Mouse (Mus musculus) liver, adult 2 months (tissue): ENCODE data around the gene Rnf43. TPM values are rescaled to one million over a fixed set of nuclear protein-coding genes. Genes with fewer than 3 reads are reported as not detected.
A peak's percentile ranks its signal among the peaks of the same experiment; 100 is the strongest.

Experiments used
- DNase-seq: peaks from one replicate; pipeline ENCODE4 v3.0.0-alpha.2; 2011; ENCODE audit warnings: low read depth, low spot score; ENCODE audit errors: extremely low read depth
- H3K27ac ChIP-seq: fragments of 200-500 bp; replicated peaks from 2 replicates; pipeline ENCODE4 v1.5.1; 2012; ENCODE audit warnings: low read depth, mild to moderate bottlenecking, control low read depth, inconsistent platforms, low read length; ENCODE audit not compliant: insufficient read depth
- H3K27me3 ChIP-seq: fragments of 200-500 bp; 2 replicates; pipeline ENCODE4 v1.6.1; 2012; ENCODE audit warnings: mild to moderate bottlenecking, moderate library complexity, low read length, inconsistent platforms; ENCODE audit not compliant: control insufficient read depth, insufficient read depth
- H3K36me3 ChIP-seq: fragments of 200-500 bp; 2 replicates; pipeline ENCODE4 v1.6.1; 2012; ENCODE audit warnings: low read length, inconsistent platforms; ENCODE audit not compliant: control insufficient read depth, insufficient read depth
- H3K4me1 ChIP-seq: fragments of 200-500 bp; 2 replicates; pipeline ENCODE4 v1.6.1; 2011; ENCODE audit warnings: low read length; ENCODE audit not compliant: control insufficient read depth, insufficient read depth
- H3K4me3 ChIP-seq: fragments of 200-500 bp; 2 replicates; pipeline ENCODE4 v1.5.1; 2011; ENCODE audit warnings: low read depth, mild to moderate bottlenecking, control low read depth, low read length, moderate library complexity; ENCODE audit not compliant: insufficient read depth
- H3K79me2 ChIP-seq: fragments of 200-500 bp; 2 replicates; pipeline ENCODE4 v1.6.1; 2012; ENCODE audit warnings: inconsistent platforms, mild to moderate bottlenecking, low read length, moderate library complexity; ENCODE audit not compliant: control insufficient read depth, insufficient read depth
- H3K9ac ChIP-seq: fragments of 200-500 bp; 2 replicates; pipeline ENCODE4 v1.6.1; 2012; ENCODE audit warnings: low read depth, mild to moderate bottlenecking, control low read depth, inconsistent platforms, low read length
- CTCF ChIP-seq: fragments of 200-500 bp; IDR thresholded peaks from 2 replicates; pipeline ENCODE4 v1.5.1; 2011; ENCODE audit warnings: low read depth, low read length, control low read depth
- POLR2A ChIP-seq: fragments of 200-500 bp; IDR thresholded peaks from 2 replicates; pipeline ENCODE4 v1.6.1; 2011; ENCODE audit warnings: low read length, control low read depth; ENCODE audit not compliant: insufficient read depth; ENCODE audit errors: extremely low read depth
- WGBS: fragments of 180-500 bp; shearing (Covaris S2); methylation state at CpG from one replicate; pipeline ENCODE4 v1.1.7; 2018; 5-methylcytosine and 5-hydroxymethylcytosine counted together
- polyA plus RNA-seq: library from polyadenylated mRNA; depleted of rRNA; stranded (reverse); fragments of >200 nt; gene quantifications from 2 replicates; pipeline ENCODE4 v1.2.3, GENCODE M21; 2012
- total RNA-seq: library from RNA; depleted of rRNA; stranded (reverse); fragments of >200 nt; gene quantifications from 2 replicates; pipeline ENCODE4 v1.2.3, GENCODE M21; 2014

Gene Rnf43
- total and polyA plus RNA-seq, 2 experiments: 14.1 to 19.5 TPM

DNA sequence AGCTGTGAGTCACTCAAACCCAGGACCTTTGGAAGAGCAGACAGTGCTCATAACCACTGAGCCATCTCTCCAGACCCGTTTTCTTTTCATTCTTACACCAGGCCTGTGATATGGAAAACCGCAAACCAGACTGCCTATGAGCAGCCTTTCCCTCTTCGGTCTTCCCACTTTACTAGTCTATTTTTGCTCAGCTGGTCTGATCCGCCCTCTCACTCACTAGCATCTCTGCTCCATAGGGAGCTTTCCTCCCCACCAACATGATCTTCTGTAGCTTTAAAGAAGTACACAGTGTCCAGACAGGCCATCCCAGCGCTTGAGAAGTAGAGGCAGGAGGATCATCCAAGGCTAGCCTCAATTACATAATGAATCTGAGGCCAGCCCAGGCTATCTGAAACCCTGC is 46.5 kb downstream of the Rnf43 start:
- no peak for DNase-seq
- Histone ChIP-seq H3K4me1 (peaks cover 13% of the 10 kb centered on the region), H3K9ac (no peak overlapping the region), H3K27ac (peak overlapping the region; percentile 18; the same call in 1 of the 2 replicates), H3K79me2 (peaks cover 20% of the 10 kb centered on the region; the same call in 1 of the 2 replicates), H3K4me3 (no peak overlapping the region), H3K27me3 (no peaks in the 10 kb centered on the region), H3K36me3 (no peaks in the 10 kb centered on the region)
- no peak for TF ChIP-seq CTCF
- no peak for TF ChIP-seq POLR2A
- 76% methylated on average over 5 of the region's 5 CpGs for WGBS

DNA sequence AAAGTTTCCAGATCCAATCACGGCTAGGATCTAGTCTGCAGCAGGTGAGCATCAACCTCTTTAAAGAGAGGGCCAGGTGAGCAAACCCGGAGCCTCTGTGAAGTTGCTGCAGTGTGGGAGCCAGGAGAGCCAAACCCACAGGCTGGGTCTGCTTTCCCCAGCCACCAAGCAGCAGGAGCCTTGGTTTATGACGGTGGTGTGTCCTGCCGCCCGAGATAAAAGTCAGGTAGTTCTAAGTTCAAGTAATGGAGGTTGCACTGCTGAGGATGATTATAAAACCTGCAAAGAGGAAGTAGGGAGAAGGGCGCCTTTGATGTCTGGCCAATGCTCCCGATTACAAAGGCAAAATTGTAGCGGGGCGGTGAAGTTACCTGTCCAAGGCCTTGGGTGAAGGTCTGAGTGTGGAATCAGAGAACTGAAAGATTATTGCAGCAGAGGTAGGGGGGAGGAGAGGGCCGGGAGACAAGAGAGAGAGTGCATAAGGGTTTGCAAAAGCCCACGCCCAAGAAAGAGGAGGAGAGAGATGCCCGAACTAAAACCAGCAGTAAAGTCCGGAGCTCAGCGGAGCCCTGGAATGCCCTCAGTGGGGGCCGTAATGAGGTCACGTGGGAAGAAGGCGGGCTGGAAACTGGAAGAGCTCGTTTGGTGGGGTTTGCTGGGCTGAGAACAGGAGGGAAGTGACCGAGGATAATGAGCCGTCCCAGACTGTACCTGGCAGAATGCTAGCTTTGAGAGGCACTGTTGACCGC is 47.2 kb downstream of the Rnf43 start:
- WGBS: 19% methylated on average over 21 of the region's 21 CpGs
- peaks cover 20% of the 10 kb centered on the region; the same call in 1 of the 2 replicates for H3K79me2 ChIP-seq
- no peak overlapping the region for H3K4me3 ChIP-seq
- DNase-seq: peak; percentile 65
- peaks cover 10% of the 10 kb centered on the region for H3K4me1 ChIP-seq
- no peak overlapping the region for H3K9ac ChIP-seq
- no peaks in the 10 kb centered on the region for H3K36me3 ChIP-seq
- TF ChIP-seq CTCF (no peak), POLR2A (no peak)
- H3K27ac ChIP-seq: peak overlapping the region; percentile 50; the same call in 1 of the 2 replicates
- H3K27me3 ChIP-seq: no peaks in the 10 kb centered on the region

DNA sequence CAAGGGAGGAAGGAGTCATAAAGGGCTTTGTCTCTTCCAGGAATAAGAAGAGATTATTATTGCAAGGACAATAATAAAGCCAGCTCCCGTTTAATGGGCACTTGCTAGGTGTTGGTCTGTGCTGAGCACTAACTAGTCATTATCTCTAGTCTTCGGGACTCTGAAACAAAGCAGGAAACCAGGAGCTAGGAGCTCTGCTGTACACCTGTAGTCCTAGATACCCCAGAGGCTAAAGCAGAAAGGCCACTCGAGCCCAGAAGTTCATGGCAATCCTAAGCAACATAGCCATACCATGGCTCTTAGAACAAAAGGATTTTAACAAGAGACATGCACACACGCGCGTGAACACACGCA is 47.7 kb downstream of the Rnf43 start:
- Histone ChIP-seq H3K9ac (no peak overlapping the region), H3K27ac (0 out of 2 replicates have a peak overlapping the region, but pooled peaks have one; percentile 6), H3K36me3 (no peaks in the 10 kb centered on the region), H3K79me2 (peaks cover 22% of the 10 kb centered on the region; the same call in 1 of the 2 replicates), H3K4me3 (no peak overlapping the region), H3K27me3 (no peaks in the 10 kb centered on the region), H3K4me1 (peaks cover 7% of the 10 kb centered on the region)
- DNase-seq: no peak
- 76% methylated on average over 7 of the region's 7 CpGs for WGBS
- TF ChIP-seq CTCF: no peak
- no peak for TF ChIP-seq POLR2A

- no peak for TF ChIP-seq CTCF
- no peak for TF ChIP-seq POLR2A
- H3K36me3 ChIP-seq: no peaks in the 10 kb centered on the region
- no peak overlapping the region for H3K4me3 ChIP-seq
- WGBS: 86% methylated on average over 4 of the region's 4 CpGs
- H3K9ac ChIP-seq: no peak overlapping the region
- H3K79me2 ChIP-seq: peaks cover 22% of the 10 kb centered on the region; the same call in 1 of the 2 replicates
- no peaks in the 10 kb centered on the region for H3K27me3 ChIP-seq
- H3K27ac ChIP-seq: no peak overlapping the region
- H3K4me1 ChIP-seq: peaks cover 7% of the 10 kb centered on the region
- no peak for DNase-seq
These were observed 49.7 kb downstream of the Rnf43 start for GRCm38 (mm10) chr11:87712188-87712587.

DNA sequence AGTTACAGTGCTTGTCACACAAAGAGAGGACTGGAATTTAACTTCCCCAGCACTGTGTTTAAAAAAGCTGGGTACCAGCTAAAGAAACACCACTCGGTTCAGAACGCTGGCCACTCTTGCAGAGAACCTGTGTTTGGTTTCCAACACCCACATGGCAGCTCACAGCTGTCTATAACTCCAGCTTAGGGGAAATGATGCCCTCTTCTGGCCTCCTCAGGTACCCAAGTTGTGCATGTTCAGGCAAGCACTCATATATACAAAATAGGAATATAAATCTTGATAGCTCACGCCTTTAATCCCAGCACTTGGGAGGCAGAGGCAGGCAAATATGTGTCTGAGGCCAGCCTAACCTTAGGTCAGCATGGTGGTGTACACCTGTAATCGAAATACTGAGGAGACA is 53.5 kb downstream of the Rnf43 start:
- H3K36me3 ChIP-seq: peaks cover 10% of the 10 kb centered on the region; the same call in 1 of the 2 replicates
- no peak overlapping the region for H3K4me3 ChIP-seq
- 83% methylated on average over 4 of the region's 4 CpGs for WGBS
- H3K9ac ChIP-seq: no peak overlapping the region
- peaks cover 5% of the 10 kb centered on the region for H3K4me1 ChIP-seq
- H3K27me3 ChIP-seq: no peaks in the 10 kb centered on the region
- TF ChIP-seq CTCF: no peak
- no peak for TF ChIP-seq POLR2A
- peak; percentile 28 for DNase-seq
- H3K79me2 ChIP-seq: peaks cover 19% of the 10 kb centered on the region; the same call in 1 of the 2 replicates
- H3K27ac ChIP-seq: no peak overlapping the region

- TF ChIP-seq POLR2A: no peak
- no peak for TF ChIP-seq CTCF
- Histone ChIP-seq H3K4me3 (no peak overlapping the region), H3K9ac (no peak overlapping the region), H3K27ac (no peak overlapping the region), H3K79me2 (peaks cover 19% of the 10 kb centered on the region; the same call in 1 of the 2 replicates), H3K4me1 (no peaks in the 10 kb centered on the region), H3K36me3 (peaks cover 10% of the 10 kb centered on the region; the same call in 1 of the 2 replicates), H3K27me3 (no peaks in the 10 kb centered on the region)
- WGBS: 83% methylated on average over 7 of the region's 7 CpGs
- DNase-seq: no peak
These were observed 57.0 kb downstream of the Rnf43 start for GRCm38 (mm10) chr11:87719526-87719925.
